Mouse (Mus musculus) limb, embryonic 11.5 days (tissue): Measurements from ENCODE around the gene Bicral. TPM values are rescaled to one million over a fixed set of nuclear protein-coding genes. Genes with fewer than 3 reads are reported as not detected.

Experiments
- ATAC-seq: fragments of 200-750 bp; cut with Nextera tagmentation; 2 replicates; pipeline ENCODE4 v1.8.0; 2017; ENCODE audit warnings: low read depth; ENCODE audit not compliant: insufficient number of reproducible peaks, low FRiP score, low TSS enrichment
- DNase-seq: peaks from one replicate; pipeline ENCODE4 v3.0.0-alpha.2; 2015; ENCODE audit warnings: low spot score
- H3K27ac ChIP-seq: fragments of 300-500 bp; sonication (generic); replicated peaks from 2 replicates; pipeline ENCODE4 v1.5.1; 2014; ENCODE audit warnings: low read depth, mild to moderate bottlenecking, low read length
- H3K27me3 ChIP-seq: fragments of 300-500 bp; sonication (generic); 2 replicates; pipeline ENCODE4 v1.6.1; 2014; ENCODE audit warnings: mild to moderate bottlenecking, low read length, mixed read lengths; ENCODE audit not compliant: control insufficient read depth, insufficient read depth
- H3K36me3 ChIP-seq: fragments of 300-500 bp; sonication (generic); 2 replicates; pipeline ENCODE4 v1.6.1; 2014; ENCODE audit warnings: mild to moderate bottlenecking, low read length, moderate library complexity, mixed read lengths; ENCODE audit not compliant: control insufficient read depth, insufficient read depth
- H3K4me1 ChIP-seq: fragments of 300-500 bp; sonication (generic); 2 replicates; pipeline ENCODE4 v1.6.1; 2014; ENCODE audit warnings: low read length, mixed read lengths; ENCODE audit not compliant: control insufficient read depth, insufficient read depth
- H3K4me2 ChIP-seq: fragments of 300-500 bp; sonication (generic); 2 replicates; pipeline ENCODE4 v1.6.1; 2014; ENCODE audit warnings: low read depth, mild to moderate bottlenecking, moderate library complexity; ENCODE audit not compliant: severe bottlenecking
- H3K4me3 ChIP-seq: fragments of 300-500 bp; sonication (generic); 2 replicates; pipeline ENCODE4 v1.5.1; 2014; ENCODE audit warnings: low read depth, low read length
- H3K9ac ChIP-seq: fragments of 300-500 bp; sonication (generic); 2 replicates; pipeline ENCODE4 v1.6.1; 2014; ENCODE audit warnings: mild to moderate bottlenecking, low read length
- H3K9me3 ChIP-seq: fragments of 300-500 bp; sonication (generic); 2 replicates; pipeline ENCODE4 v1.6.1; 2016; ENCODE audit warnings: low read length; ENCODE audit not compliant: control insufficient read depth
- WGBS: fragments of 180-500 bp; shearing (Covaris S2); extraction: QIAGEN DNeasy Blood & Tissue Kit; methylation state at CpG from one replicate; pipeline ENCODE4 v1.1.7; 2014; 5-methylcytosine and 5-hydroxymethylcytosine counted together
- polyA plus RNA-seq: library from polyadenylated mRNA; unstranded; fragments of >200 nt; fragmentation: Nextera tagmentation; extraction: Ambion mirVana; gene quantifications from 2 replicates; pipeline ENCODE4 v1.2.1, GENCODE M21; 2014

Bicral gene
- polyA plus RNA-seq, 1 experiment from 2014 or later = 4.6 TPM

DNA sequence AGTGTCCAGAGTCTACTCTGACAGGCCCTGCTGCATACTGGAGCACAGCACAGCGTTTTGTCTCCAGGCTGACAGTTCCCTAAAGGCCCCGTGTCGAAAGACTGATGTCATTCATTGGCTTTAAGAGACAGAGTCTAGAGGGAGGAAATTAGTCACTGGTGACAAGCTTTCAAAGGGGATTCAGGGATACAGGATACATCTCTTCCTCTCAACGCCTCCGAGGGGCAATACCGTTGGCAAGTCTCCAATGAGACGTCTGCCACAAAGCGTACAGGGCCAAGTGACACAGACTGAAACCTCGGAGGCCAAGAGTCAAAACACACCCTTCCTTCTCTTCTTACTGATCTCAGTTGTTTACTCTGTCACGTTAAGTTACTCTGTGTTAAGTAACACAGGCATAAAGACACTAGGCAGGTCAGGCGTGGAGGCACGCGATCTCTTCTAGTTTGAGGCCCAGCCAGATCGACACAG, 21.6 kb upstream of the Bicral start:
- H3K4me1 ChIP-seq = no peaks in the 10 kb centered on the region

DNA sequence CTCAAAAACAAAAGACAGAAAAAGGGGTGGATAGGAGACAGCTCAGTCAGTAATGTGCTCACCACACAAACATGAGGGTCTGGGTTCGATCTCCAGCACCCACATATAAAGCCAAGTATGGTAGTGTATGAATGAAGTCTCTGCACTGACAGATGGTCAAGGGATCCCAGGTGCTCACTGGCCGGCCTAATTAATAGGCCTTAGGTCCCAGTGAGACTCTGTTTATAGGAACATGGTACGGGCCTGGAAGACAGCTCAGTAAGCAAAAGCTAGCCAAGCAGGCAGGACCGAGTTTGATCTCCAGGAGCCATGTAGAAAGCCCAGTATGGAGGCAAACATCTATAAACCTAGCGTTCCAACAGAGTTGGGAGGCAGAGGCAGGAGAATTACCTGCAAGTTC, 18.8 kb upstream of the Bicral start:
- ATAC-seq (no peak), DNase-seq (no peak)
- no peaks in the 10 kb centered on the region for H3K27me3 ChIP-seq
- H3K4me3 ChIP-seq = no peak overlapping the region
- H3K4me1 ChIP-seq = no peaks in the 10 kb centered on the region
- no peak overlapping the region for H3K9ac ChIP-seq
- no peaks in the 10 kb centered on the region for H3K36me3 ChIP-seq
- no peak overlapping the region for H3K27ac ChIP-seq
- no peak overlapping the region for H3K4me2 ChIP-seq
- H3K9me3 ChIP-seq = no peaks in the 10 kb centered on the region
- 84% methylated on average over 5 of the region's 5 CpGs for WGBS

More for the DNA sequence above, 21.6 kb upstream of the Bicral start:
- H3K9ac ChIP-seq = no peak overlapping the region
- ATAC-seq = no peak
- H3K4me3 ChIP-seq = no peak overlapping the region
- 66% methylated on average over 14 of the region's 14 CpGs for WGBS
- H3K9me3 ChIP-seq = no peaks in the 10 kb centered on the region
- no peak overlapping the region for H3K4me2 ChIP-seq
- no peak for DNase-seq
- no peak overlapping the region for H3K27ac ChIP-seq
- no peaks in the 10 kb centered on the region for H3K27me3 ChIP-seq
- no peaks in the 10 kb centered on the region for H3K36me3 ChIP-seq

DNA sequence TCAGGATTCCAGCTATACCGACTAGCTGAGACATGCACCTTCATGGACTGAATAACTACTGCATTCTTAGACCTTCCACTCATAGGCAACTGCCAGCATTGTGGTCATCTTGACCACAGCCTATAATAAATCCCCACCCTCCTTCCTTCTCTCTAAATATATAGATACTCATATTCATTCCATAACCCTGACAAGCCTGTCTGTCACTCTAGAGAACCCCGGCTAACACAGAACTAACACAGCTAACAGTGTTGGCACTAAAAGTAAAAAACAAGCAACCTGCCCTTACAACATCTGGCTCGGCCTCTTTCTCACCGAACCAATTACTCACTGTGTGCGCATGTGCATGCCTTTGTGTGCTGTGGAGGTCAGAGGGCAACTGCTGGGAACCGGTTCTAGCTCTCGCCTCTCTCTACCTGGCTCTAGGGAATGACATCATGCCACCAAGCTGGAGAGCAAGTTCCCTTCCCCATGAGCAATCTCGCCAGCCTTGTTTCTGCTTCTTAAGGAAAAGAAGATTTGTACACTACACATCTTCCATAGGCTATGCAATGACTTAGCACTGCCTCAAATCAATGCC, 18.2 kb upstream of the Bicral start:
- Histone ChIP-seq H3K4me1 (no peaks in the 10 kb centered on the region), H3K9me3 (no peaks in the 10 kb centered on the region)
- peak; percentile 55 for DNase-seq

DNA sequence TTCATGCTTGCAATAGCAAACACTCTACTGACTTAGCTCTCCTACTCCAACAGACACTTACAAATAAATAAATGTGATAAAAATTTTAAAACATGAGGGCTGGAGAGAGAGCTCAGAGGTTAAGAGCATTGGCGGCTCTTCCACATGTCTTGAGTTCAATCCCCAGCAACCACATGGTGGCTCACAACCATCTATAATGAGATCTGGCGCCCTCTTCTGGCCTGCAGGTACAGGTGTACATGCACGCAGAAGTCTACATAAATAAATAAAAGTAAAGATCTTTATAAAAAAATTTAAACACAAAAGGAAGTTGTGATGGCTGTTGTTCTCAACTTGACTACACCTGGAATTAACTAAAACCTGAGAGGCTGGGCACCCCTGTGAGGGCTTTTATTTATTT, 17.3 kb upstream of the Bicral start:
- ATAC-seq = no peak
- WGBS = 75% methylated on average over 3 of the region's 3 CpGs

More for the DNA sequence above, 18.2 kb upstream of the Bicral start:
- no peaks in the 10 kb centered on the region for H3K27me3 ChIP-seq
- 0 out of 2 replicates have a peak overlapping the region, but pooled peaks have one; percentile 2 for H3K27ac ChIP-seq
- 39% methylated on average over 8 of the region's 8 CpGs for WGBS
- H3K4me3 ChIP-seq = no peak overlapping the region
- ATAC-seq = no peak
- H3K36me3 ChIP-seq = no peaks in the 10 kb centered on the region
- H3K4me2 ChIP-seq = no peak overlapping the region
- H3K9ac ChIP-seq = no peak overlapping the region

DNA sequence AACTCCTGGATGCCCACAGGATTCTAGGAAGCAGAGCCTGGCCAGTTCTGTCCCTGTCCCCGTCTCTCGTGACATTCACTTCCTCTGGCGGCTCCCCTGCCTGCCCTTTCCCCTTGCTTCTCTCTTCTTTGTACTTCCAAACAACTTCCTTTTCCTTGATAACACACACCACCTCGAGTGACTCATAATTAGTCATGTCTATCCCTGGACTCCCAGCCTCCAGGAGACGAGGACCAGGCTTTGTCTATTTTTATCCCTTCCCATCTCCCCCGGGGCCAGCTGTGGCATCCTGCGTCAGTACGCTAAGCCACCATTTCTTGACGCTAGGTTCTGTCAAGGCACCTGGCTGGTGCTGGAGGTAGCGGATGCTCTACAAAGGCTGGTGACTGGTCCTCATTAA, 15.9 kb upstream of the Bicral start:
- DNase-seq (no peak), ATAC-seq (no peak)
- Histone ChIP-seq H3K27ac (no peak overlapping the region), H3K9me3 (no peaks in the 10 kb centered on the region), H3K9ac (no peak overlapping the region), H3K36me3 (no peaks in the 10 kb centered on the region), H3K4me1 (no peaks in the 10 kb centered on the region), H3K4me3 (no peak overlapping the region), H3K4me2 (no peak overlapping the region), H3K27me3 (no peaks in the 10 kb centered on the region)
- WGBS = 44% methylated on average over 10 of the region's 10 CpGs

More for the DNA sequence above, 17.3 kb upstream of the Bicral start:
- H3K27ac ChIP-seq = no peak overlapping the region
- H3K4me2 ChIP-seq = no peak overlapping the region
- H3K4me1 ChIP-seq = no peaks in the 10 kb centered on the region
- H3K9me3 ChIP-seq = no peaks in the 10 kb centered on the region
- H3K27me3 ChIP-seq = no peaks in the 10 kb centered on the region
- no peak overlapping the region for H3K9ac ChIP-seq
- no peak for DNase-seq
- no peaks in the 10 kb centered on the region for H3K36me3 ChIP-seq
- H3K4me3 ChIP-seq = no peak overlapping the region

DNA sequence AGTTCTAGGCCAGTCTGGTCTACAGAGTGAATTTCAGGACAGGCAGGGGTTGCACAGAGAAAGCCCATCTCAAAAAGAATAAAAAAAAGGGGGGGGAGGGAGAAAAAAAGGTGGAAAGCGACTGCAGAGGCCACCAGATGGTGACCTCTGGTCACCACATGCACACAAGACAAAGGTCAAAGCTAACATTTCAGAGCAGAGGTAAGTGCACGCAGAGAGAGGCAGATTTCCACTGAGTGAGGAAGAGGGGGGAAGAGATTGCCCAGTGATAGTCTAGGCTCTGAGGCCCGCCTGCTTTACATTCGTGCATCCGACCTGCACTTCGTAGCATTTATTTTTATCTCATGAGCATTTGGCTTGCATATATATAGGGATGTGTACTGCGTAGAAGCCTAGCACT, 14.5 kb upstream of the Bicral start:
- H3K27ac ChIP-seq = no peak overlapping the region
- H3K4me3 ChIP-seq = no peak overlapping the region
- 68% methylated on average over 7 of the region's 7 CpGs for WGBS

DNA sequence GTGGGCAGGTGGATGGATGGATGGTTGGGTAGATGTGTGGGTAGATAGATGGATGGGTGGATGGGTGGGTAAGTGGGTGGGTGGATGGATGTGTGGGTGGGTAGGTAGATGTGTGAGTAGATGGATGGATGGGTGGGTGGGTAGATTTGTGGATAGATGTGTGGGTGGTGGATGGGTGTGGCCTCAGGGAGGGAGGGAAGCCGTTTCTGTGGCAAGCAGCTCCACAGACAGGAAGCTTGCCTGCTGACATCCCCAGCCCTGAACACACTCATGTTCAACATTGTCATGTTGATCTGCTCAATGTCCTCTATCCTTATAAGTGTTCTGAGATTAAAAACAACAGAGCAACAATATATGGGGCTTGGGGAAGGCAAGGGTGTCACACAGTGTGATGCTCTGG, 12.6 kb upstream of the Bicral start:
- no peaks in the 10 kb centered on the region for H3K36me3 ChIP-seq
- H3K4me1 ChIP-seq = no peaks in the 10 kb centered on the region
- H3K9ac ChIP-seq = no peak overlapping the region
- H3K4me3 ChIP-seq = no peak overlapping the region
- 56% methylated on average over 1 of the region's 1 CpGs for WGBS
- H3K4me2 ChIP-seq = no peak overlapping the region
- H3K27me3 ChIP-seq = no peaks in the 10 kb centered on the region
- no peak overlapping the region for H3K27ac ChIP-seq
- ATAC-seq = no peak
- no peaks in the 10 kb centered on the region for H3K9me3 ChIP-seq
- no peak for DNase-seq

More for the DNA sequence above, 14.5 kb upstream of the Bicral start:
- no peaks in the 10 kb centered on the region for H3K27me3 ChIP-seq
- H3K36me3 ChIP-seq = no peaks in the 10 kb centered on the region
- H3K9ac ChIP-seq = no peak overlapping the region
- no peaks in the 10 kb centered on the region for H3K9me3 ChIP-seq
- DNase-seq (no peak), ATAC-seq (no peak)
- H3K4me2 ChIP-seq = no peak overlapping the region
- no peaks in the 10 kb centered on the region for H3K4me1 ChIP-seq

DNA sequence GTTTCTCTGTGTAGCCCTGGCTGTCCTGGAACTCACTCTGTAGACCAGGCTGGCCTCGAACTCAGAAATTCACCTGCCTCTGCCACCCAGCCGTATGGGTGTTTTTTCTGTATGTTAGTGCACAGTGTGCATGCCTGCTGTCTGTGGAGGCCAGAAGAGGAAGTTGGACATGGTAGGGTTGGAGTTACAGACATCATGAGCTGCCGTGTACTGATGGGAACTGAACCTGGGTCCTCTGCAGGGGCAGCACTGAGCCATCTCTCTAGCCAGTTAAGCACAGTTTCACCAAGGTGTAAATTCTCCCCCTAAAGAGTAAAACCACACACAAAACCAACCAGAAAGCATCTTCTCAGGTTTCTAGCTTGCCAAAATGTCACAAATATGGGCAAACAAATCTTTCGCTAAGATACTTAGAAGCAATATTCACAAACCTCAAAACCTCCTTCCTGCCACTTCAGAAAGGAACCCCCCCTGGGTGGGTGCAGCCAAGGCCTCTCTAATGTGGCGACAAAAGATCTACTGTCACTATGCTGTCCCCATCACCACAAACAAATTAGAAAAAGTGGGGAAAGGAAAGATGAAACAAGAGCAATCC, 12.0 kb upstream of the Bicral start:
- Histone ChIP-seq H3K9ac (no peak overlapping the region), H3K4me3 (no peak overlapping the region), H3K36me3 (no peaks in the 10 kb centered on the region), H3K4me1 (no peaks in the 10 kb centered on the region), H3K27ac (no peak overlapping the region), H3K9me3 (no peaks in the 10 kb centered on the region), H3K27me3 (no peaks in the 10 kb centered on the region), H3K4me2 (no peak overlapping the region)
- no peak for DNase-seq
- no peak for ATAC-seq
- WGBS = 90% methylated on average over 5 of the region's 5 CpGs
